Mouse (Mus musculus) 3134 (cell line): ENCODE data around the gene Fuz.
"Not testable (repeated sequence)": the region's sequence is repeated elsewhere in the genome, so short reads cannot be mapped to it uniquely, and the experiment has no call there.

Experiments used
- DNase-seq: peaks from one replicate; pipeline ENCODE4 v3.0.0-alpha.2; 2011; ENCODE audit warnings: low spot score; ENCODE audit not compliant: insufficient read length; ENCODE audit errors: extremely low read depth

Fuz gene

GRCm38 (mm10) chr7:44860576-44861428, 35.1 kb upstream of the Fuz start:
- DNase-seq, result peak; percentile 54

- DNase-seq, result no peak
Measured at GRCm38 (mm10) chr7:44861429-44861816, 34.5 kb upstream of the Fuz start.

- no peak for DNase-seq
Measured at GRCm38 (mm10) chr7:44862434-44862833, 33.4 kb upstream of the Fuz start.

- DNase-seq, result no peak
Measured at GRCm38 (mm10) chr7:44863210-44863609, 32.7 kb upstream of the Fuz start.

- no peak for DNase-seq
Measured at GRCm38 (mm10) chr7:44863982-44864494, 31.8 kb upstream of the Fuz start.

GRCm38 (mm10) chr7:44864595-44865542, 31.0 kb upstream of the Fuz start:
- DNase-seq, result no peak

- peak; percentile 64 for DNase-seq
Measured at GRCm38 (mm10) chr7:44866276-44867009, 29.4 kb upstream of the Fuz start.

GRCm38 (mm10) chr7:44867010-44867702, 28.7 kb upstream of the Fuz start:
- DNase-seq, result no peak

GRCm38 (mm10) chr7:44867802-44868201, 28.1 kb upstream of the Fuz start:
- no peak for DNase-seq

- no peak for DNase-seq
Measured at GRCm38 (mm10) chr7:44868465-44868864, 27.4 kb upstream of the Fuz start.

GRCm38 (mm10) chr7:44868919-44869696, 26.8 kb upstream of the Fuz start:
- peak; percentile 71 for DNase-seq

GRCm38 (mm10) chr7:44869697-44870528, 26.0 kb upstream of the Fuz start, which contains the start of gene Ptov1:
Gene Ptov1 (minus strand): TSS chr7:44869788.
- peak; percentile 89 for DNase-seq

GRCm38 (mm10) chr7:44870614-44871013, 25.3 kb upstream of the Fuz start:
- no peak for DNase-seq

GRCm38 (mm10) chr7:44871181-44871580, 24.7 kb upstream of the Fuz start:
- DNase-seq, result no peak

- not testable (repeated sequence) for DNase-seq
Measured at GRCm38 (mm10) chr7:44871774-44872173, 24.1 kb upstream of the Fuz start.

GRCm38 (mm10) chr7:44877833-44878232, 18.0 kb upstream of the Fuz start:
- DNase-seq, result no peak

- DNase-seq, result no peak
Measured at GRCm38 (mm10) chr7:44883036-44883435, 12.8 kb upstream of the Fuz start.

GRCm38 (mm10) chr7:44884637-44885036, 11.2 kb upstream of the Fuz start:
- no peak for DNase-seq
